Mouse (Mus musculus) spleen, adult 18-20 months (tissue): ENCODE results near the gene Vmn1r27.

Experiments used
- DNase-seq, 2 experiments: peaks; one replicate each; pipeline ENCODE4 v3.0.0; 2022; ENCODE audit warnings: mixed read lengths in 2 of 2

Vmn1r27 gene

DNA sequence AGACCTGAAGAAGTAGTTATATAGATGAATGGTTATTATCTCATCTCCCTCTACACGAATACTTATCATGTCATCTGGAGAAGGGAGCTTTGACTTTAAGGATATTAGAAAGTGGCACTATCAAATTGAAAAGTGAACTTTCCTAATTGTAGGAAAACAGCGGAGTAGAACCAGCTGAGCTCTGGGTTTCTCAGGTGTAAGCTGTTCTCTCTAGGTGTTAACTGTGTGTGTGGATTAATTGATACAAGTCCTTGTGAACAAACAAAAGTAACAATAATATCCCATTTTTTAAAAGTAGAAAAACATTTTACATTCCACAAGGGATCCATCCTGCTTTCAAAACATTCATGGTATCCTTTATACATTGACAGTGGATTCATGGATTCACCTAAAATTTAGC is at the start of gene Vmn1r27:
TSS of gene Vmn1r27 (minus strand) at position 101 of the 400 bp plus-strand sequence.
- DNase-seq, result no peak

DNA sequence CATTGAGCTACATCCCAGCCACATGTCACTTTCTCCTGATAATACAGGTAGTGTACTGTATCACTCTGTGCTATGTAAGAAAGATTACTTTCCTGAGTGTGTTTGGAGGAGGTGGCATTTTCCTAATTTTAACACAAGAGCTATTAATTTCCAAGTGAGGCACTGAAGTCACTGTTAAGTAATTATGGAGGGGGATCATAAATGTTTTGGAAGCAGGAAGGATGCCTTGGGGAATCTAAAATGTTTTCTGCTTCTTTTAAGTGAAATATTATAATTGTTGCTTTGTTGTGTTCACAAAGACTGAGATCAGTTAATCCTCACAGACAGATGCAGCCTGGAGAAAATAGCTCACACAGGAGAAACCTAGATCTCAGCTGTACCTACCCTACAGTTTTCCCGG is 43.1 kb upstream of the Vmn1r27 start, which contains the start of gene Vmn1r28:
TSS of gene Vmn1r28 (plus strand) at position 301 of the 400 bp plus-strand sequence.
- DNase-seq, result no peak

DNA sequence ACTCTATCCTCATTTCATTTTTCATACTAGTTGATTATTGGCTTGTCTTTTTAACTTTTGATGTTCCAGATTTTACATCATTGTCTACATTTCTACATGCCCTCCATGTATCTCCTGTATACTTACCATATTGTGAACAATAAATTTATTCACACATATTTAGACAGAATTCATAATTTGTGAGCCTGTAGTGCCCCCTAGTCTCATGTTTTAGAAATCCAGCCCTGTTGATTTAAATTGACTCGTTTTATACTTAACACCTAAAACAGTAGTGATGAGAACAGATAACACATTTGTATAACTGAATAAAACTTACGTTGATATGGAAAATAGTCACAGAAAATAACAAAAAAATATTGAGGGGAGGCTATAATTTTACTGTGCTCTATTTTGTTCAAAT is 2.5 kb downstream of the Vmn1r27 start:
- DNase-seq, result no peak
